Mouse (Mus musculus) G1E (cell line): ENCODE results near the gene Gm15557. TPM values are rescaled to one million over a fixed set of nuclear protein-coding genes. Genes with fewer than 3 reads are reported as not detected.

Experiments used
- ATAC-seq: 2 replicates; pipeline ENCODE4 v1.8.0; 2016; ENCODE audit warnings: mild to moderate bottlenecking; ENCODE audit not compliant: insufficient number of reproducible peaks, poor library complexity, low FRiP score, severe bottlenecking; ENCODE audit errors: extremely low read depth
- DNase-seq: peaks from one replicate; pipeline ENCODE4 v3.0.0; 2012; ENCODE audit warnings: low spot score
- H3K27me3 ChIP-seq: 2 replicates; pipeline ENCODE4 v1.6.1; 2012; ENCODE audit warnings: mild to moderate bottlenecking, low read length, inconsistent platforms; ENCODE audit not compliant: insufficient read depth
- H3K36me3 ChIP-seq: replicated peaks from 2 replicates; pipeline ENCODE3; 2012; ENCODE audit warnings: mild to moderate bottlenecking, inconsistent platforms
- H3K4me1 ChIP-seq: 2 replicates; pipeline ENCODE4 v1.6.1; 2012; ENCODE audit warnings: low read depth, low read length, inconsistent platforms, mixed read lengths; ENCODE audit not compliant: insufficient read depth
- H3K4me3 ChIP-seq: 2 replicates; pipeline ENCODE4 v1.5.1; 2012; ENCODE audit warnings: low read depth, mild to moderate bottlenecking, inconsistent platforms, low read length, moderate library complexity, mixed read lengths
- H3K9me3 ChIP-seq: replicated peaks from 2 replicates; pipeline ENCODE4 v1.6.1; 2012; ENCODE audit warnings: inconsistent platforms
- CTCF ChIP-seq: IDR thresholded peaks from 2 replicates; pipeline ENCODE4 v1.5.1; 2012; ENCODE audit warnings: low read depth, low read length, inconsistent platforms, mixed read lengths
- GATA1 ChIP-seq: IDR thresholded peaks from 2 replicates; pipeline ENCODE4 v1.6.1; 2012; ENCODE audit warnings: borderline replicate concordance, low read length, inconsistent platforms, mixed read lengths
- GATA2 ChIP-seq: IDR thresholded peaks from 2 replicates; pipeline ENCODE4 v1.6.1; 2012; ENCODE audit warnings: low read depth, low read length, inconsistent platforms, borderline replicate concordance
- POLR2AphosphoS5 ChIP-seq: IDR thresholded peaks from 2 replicates; pipeline ENCODE4 v1.6.1; 2012; ENCODE audit warnings: low read depth, low read length, inconsistent platforms; ENCODE audit not compliant: insufficient replicate concordance
- TAL1 ChIP-seq: conservative IDR thresholded peaks from 2 replicates; pipeline ENCODE4 v1.6.1; 2012; ENCODE audit warnings: low read depth, low read length, inconsistent platforms, mixed read lengths
- polyA plus RNA-seq: library from polyadenylated mRNA; stranded (reverse); fragments of >175 nt; gene quantifications from 2 replicates; pipeline ENCODE4 v1.2.3, GENCODE M21; 2012
- total RNA-seq, 2 experiments: library from RNA; stranded (forward) in 1 of 2; stranded (reverse) in 1 of 2; fragments of 200-1000 nt in 1 of 2; fragments of >200 nt in 1 of 2; fragmentation: Nextera tagmentation in 1 of 2; gene quantifications; 2 replicates each; pipeline ENCODE4 v1.2.3; 2014 to 2017

Gm15557 gene
- 0.60 TPM in 1 of 2 replicates, not detected in the other for total RNA-seq (2014; fragmentation: Nextera tagmentation)
- 0.11 TPM in 1 of 2 replicates, not detected in the other for total RNA-seq (2017)
- 0.05 and 0.06 TPM in 2 replicates for polyA plus RNA-seq

GRCm38 (mm10) chr2:155940681-155941080 is at the start of gene Gm15557:
Gene Gm15557 (plus strand): TSS chr2:155940728.
- H3K4me1 ChIP-seq = peaks cover 6% of the 10 kb centered on the region; the same call in 1 of the 2 replicates
- no peak for ATAC-seq
- no peaks in the 10 kb centered on the region for H3K9me3 ChIP-seq
- no peak for DNase-seq
- TF ChIP-seq TAL1 = no peak
- TF ChIP-seq GATA1 = no peak
- no peaks in the 10 kb centered on the region for H3K36me3 ChIP-seq
- no peak within 1 kb of the TSS for H3K4me3 ChIP-seq
- H3K27me3 ChIP-seq = peaks cover 28% of the 10 kb centered on the region; the same call in 1 of the 2 replicates

DNA sequence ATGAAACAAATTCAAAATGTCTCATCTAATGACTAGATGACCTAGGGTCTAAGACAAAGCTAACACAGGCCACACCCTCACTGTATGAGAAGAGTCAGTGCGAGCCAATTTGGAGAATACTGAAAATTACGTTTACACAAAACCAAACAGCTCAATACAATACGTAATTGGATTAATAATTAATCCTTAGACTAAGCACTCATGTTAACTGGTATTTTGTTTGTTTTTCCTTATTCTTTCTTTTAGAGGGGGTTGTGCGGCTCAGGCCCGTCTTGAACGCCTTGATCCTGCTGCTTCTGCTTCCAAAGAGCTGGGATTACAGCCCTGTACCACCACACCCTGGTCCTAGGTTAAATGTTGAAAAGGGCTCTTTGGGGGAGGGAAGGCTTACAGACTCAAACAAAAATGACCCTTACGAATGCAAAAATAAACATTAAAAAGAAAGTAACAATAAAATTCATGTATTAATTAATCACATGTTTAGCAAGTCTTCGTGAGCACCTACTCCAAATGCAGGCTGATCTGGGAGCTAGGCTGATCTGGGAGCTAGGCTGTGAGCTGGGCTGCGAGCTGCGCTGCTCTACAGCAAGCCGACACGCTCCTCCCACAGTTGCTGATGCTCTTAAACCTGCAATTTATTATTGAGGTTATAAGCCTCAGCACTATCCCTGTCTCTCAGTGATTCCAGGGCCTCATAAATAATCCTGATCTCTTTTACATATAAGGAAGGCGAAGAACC is 46.1 kb upstream of the Gm15557 start:
- Histone ChIP-seq H3K4me1 (no peaks in the 10 kb centered on the region), H3K36me3 (peaks cover 89% of the 10 kb centered on the region), H3K27me3 (no peaks in the 10 kb centered on the region), H3K9me3 (no peaks in the 10 kb centered on the region), H3K4me3 (no peak overlapping the region)
- DNase-seq (no peak), ATAC-seq (no peak)
- no peak for TF ChIP-seq GATA1
- no peak for TF ChIP-seq POLR2AphosphoS5
- TF ChIP-seq CTCF = no peak
- TF ChIP-seq GATA2 = no peak
- TF ChIP-seq TAL1 = no peak

DNA sequence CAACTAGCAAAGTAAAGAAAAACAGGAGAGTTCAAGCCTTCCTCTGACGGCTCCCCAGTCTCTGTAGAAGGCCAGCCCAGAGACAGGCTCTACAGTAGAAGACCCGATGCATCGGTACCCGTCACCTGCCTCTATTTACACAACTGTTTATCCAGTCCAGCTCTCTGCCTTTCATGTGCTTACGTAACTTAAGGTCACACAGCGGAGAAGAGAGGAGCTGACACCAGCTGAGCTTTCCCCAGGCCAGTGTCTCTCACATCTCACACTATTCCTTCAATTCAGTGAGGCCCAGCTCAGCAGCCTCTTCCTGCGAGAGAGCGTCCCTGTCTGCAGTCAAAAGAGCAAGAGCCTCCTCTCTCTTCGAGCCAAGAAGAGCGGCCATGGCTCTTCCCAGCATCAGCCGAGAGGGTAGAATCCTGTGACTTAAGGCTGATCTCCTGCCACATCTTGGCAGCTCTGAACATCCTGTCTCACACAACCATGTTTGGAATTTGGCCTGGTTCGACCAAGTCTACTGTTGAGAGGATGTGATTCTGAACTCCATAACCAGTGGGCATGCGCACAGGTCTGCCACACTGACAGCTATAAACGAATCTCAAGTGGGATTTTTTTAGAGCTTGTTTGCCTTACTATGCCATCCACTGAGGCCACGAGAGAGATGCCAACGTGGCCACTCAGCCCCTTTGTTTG is 45.3 kb upstream of the Gm15557 start:
- TF ChIP-seq GATA2 (no peak), TAL1 (no peak)
- Histone ChIP-seq H3K27me3 (no peaks in the 10 kb centered on the region), H3K4me1 (no peaks in the 10 kb centered on the region), H3K4me3 (no peak overlapping the region), H3K36me3 (peaks cover 89% of the 10 kb centered on the region), H3K9me3 (no peaks in the 10 kb centered on the region)
- no peak for DNase-seq
- no peak for ATAC-seq

- peaks cover 88% of the 10 kb centered on the region for H3K36me3 ChIP-seq
- H3K4me3 ChIP-seq = no peak overlapping the region
- no peak for DNase-seq
- H3K4me1 ChIP-seq = no peaks in the 10 kb centered on the region
- no peaks in the 10 kb centered on the region for H3K9me3 ChIP-seq
- ATAC-seq = no peak
- H3K27me3 ChIP-seq = no peaks in the 10 kb centered on the region
- TF ChIP-seq POLR2AphosphoS5 (no peak), GATA1 (no peak), TAL1 (no peak), CTCF (no peak), GATA2 (no peak)
Observed at GRCm38 (mm10) chr2:155902989-155903631, 37.4 kb upstream of the Gm15557 start.

DNA sequence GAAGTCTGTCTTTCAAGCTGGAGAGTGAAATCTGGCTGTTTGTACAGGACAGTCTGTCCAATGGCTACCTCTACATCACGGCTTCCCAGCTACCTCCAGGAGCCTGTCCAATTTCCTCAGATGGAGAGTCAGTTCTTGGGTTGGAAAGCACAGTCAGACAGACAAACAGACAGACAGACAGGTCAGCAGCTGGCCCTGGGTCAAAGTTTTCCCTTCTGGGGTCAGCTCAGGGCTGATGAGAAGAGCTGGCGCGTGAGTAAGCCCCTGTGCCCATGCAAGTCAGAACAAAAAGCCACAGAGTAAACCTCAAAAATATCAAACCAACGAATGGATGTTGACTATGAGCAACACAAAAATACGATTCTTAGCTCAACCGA is 36.9 kb upstream of the Gm15557 start:
- no peak for ATAC-seq
- TF ChIP-seq GATA2 (no peak), POLR2AphosphoS5 (no peak), TAL1 (no peak), GATA1 (no peak)
- no peak for DNase-seq
- Histone ChIP-seq H3K4me3 (no peak overlapping the region), H3K4me1 (no peaks in the 10 kb centered on the region), H3K9me3 (no peaks in the 10 kb centered on the region), H3K36me3 (peaks cover 87% of the 10 kb centered on the region), H3K27me3 (no peaks in the 10 kb centered on the region)

GRCm38 (mm10) chr2:155914684-155915083 is 25.8 kb upstream of the Gm15557 start:
- no peak for DNase-seq
- no peak overlapping the region for H3K4me3 ChIP-seq
- H3K4me1 ChIP-seq = 0 out of 2 replicates have a peak, but pooled peaks cover 4% of the 10 kb centered on the region
- TF ChIP-seq GATA2 (no peak), GATA1 (no peak), TAL1 (no peak), POLR2AphosphoS5 (no peak), CTCF (no peak)
- ATAC-seq = no peak
- H3K27me3 ChIP-seq = no peaks in the 10 kb centered on the region
- H3K36me3 ChIP-seq = peaks cover 90% of the 10 kb centered on the region
- H3K9me3 ChIP-seq = no peaks in the 10 kb centered on the region
